ENCODE assay signal across 21 mouse cellular contexts in the genomic region with DNA sequence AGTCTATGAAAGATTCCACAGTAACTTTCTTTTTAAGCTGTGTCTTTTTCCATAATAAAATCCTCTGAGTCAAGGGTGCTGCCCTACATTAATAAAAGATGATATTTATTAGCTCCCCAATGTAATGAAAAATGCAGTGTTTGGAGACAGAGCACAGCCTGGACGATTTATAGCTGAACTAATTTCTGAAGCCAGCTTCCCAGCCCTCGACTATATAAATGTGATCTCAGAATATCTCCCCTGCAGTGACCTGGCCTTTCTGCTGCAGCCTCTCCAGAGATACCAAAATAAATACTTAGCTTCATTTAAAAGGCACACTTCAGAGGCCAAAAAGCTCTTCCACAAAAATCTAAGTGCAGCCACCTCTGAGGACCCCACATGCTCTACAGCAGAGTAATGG.
"Had no signal": no experiment of that assay in that cellular context is flagged by ENCODE, and none has a peak within 500 bp of the region (broad histone marks: within the 10 kb centered on the region; RNA-seq: fewer than 3 reads in every experiment).

No protein-coding gene starts in this region.

- H3K27ac ChIP-seq: layer of hippocampus, adult 2 months; limb, embryonic 12.5 days; liver, embryonic 12.5 days; liver, embryonic 15.5 days; lung, embryonic 15.5 days; midbrain, embryonic 10.5 days; midbrain, embryonic 15.5 days; neural tube, embryonic 12.5 days; neural tube, embryonic 15.5 days; stomach, embryonic 15.5 days had no signal

- H3K27me3 ChIP-seq: limb, embryonic 12.5 days; liver, embryonic 12.5 days; liver, embryonic 15.5 days; lung, embryonic 15.5 days; megakaryocyte, embryonic 14.5 days; midbrain, embryonic 15.5 days; neural tube, embryonic 12.5 days; neural tube, embryonic 15.5 days; stomach, embryonic 15.5 days had no signal

- H3K4me1 ChIP-seq: limb, embryonic 12.5 days; liver, embryonic 12.5 days; liver, embryonic 15.5 days; lung, embryonic 15.5 days; megakaryocyte, embryonic 14.5 days; midbrain, embryonic 10.5 days; midbrain, embryonic 15.5 days; neural tube, embryonic 12.5 days; neural tube, embryonic 15.5 days; stomach, embryonic 15.5 days had no signal

- H3K9ac ChIP-seq: limb, embryonic 12.5 days; liver, embryonic 12.5 days; liver, embryonic 15.5 days; lung, embryonic 15.5 days; midbrain, embryonic 15.5 days; neural tube, embryonic 12.5 days; neural tube, embryonic 15.5 days; stomach, embryonic 15.5 days had no signal

- H3K4me3 ChIP-seq: layer of hippocampus, adult 2 months; limb, embryonic 12.5 days; liver, embryonic 12.5 days; liver, embryonic 15.5 days; lung, embryonic 15.5 days; megakaryocyte, embryonic 14.5 days; midbrain, embryonic 10.5 days; midbrain, embryonic 15.5 days; neural tube, embryonic 12.5 days; neural tube, embryonic 15.5 days; stomach, embryonic 15.5 days had no signal

- H3K9me3 ChIP-seq: limb, embryonic 12.5 days; liver, embryonic 12.5 days; liver, embryonic 15.5 days; lung, embryonic 15.5 days; midbrain, embryonic 10.5 days; midbrain, embryonic 15.5 days; neural tube, embryonic 12.5 days; neural tube, embryonic 15.5 days; stomach, embryonic 15.5 days had no signal

- DNase-seq: layer of hippocampus, adult 9-11 months; liver; lung, adult 18-20 months; lung, postnatal 10 days; lung, postnatal 36 days; right cerebral cortex, adult 18-20 months; right cerebral cortex, postnatal 14 days; right cerebral cortex, postnatal 4 days; thymus, postnatal 25 days had no signal

- H3K4me2 ChIP-seq: limb, embryonic 12.5 days; liver, embryonic 12.5 days; liver, embryonic 15.5 days; lung, embryonic 15.5 days; midbrain, embryonic 15.5 days; neural tube, embryonic 12.5 days; neural tube, embryonic 15.5 days; stomach, embryonic 15.5 days had no signal

- H3K36me3 ChIP-seq: limb, embryonic 12.5 days; liver, embryonic 12.5 days; liver, embryonic 15.5 days; lung, embryonic 15.5 days; midbrain, embryonic 10.5 days; midbrain, embryonic 15.5 days; neural tube, embryonic 12.5 days; neural tube, embryonic 15.5 days; stomach, embryonic 15.5 days had no signal

- ATAC-seq: intestine, postnatal 0 days; liver, embryonic 12.5 days; midbrain, embryonic 15.5 days had no signal
